Mouse (Mus musculus) urinary bladder, postnatal 25 days (tissue): ENCODE data around the gene Fbxw25.
A peak's percentile ranks its signal among the peaks of the same experiment; 100 is the strongest.
"Not testable (repeated sequence)": the region's sequence is repeated elsewhere in the genome, so short reads cannot be mapped to it uniquely, and the experiment has no call there.

Source experiments
- DNase-seq: peaks from one replicate; pipeline ENCODE4 v3.0.0; 2022; ENCODE audit warnings: low spot score

The Fbxw25 gene

GRCm38 (mm10) chr9:109664552-109664951 is at the start of gene Fbxw25:
Fbxw25 (minus strand) TSS chr9:109664652.
- not testable (repeated sequence) for DNase-seq

- DNase-seq: not testable (repeated sequence)
Measured at GRCm38 (mm10) chr9:109702600-109702999, 38.1 kb upstream of the Fbxw25 start, which contains the start of gene Fbxw18. Fbxw18 (minus strand) TSS chr9:109702700.

GRCm38 (mm10) chr9:109685299-109685698 is 20.8 kb upstream of the Fbxw25 start:
- peak; percentile 46 for DNase-seq

GRCm38 (mm10) chr9:109625957-109626356 is 38.5 kb downstream of the Fbxw25 start, which contains the start of gene Fbxw24:
Fbxw24 (minus strand) TSS chr9:109626057.
- not testable (repeated sequence) for DNase-seq

- peak; percentile 15 for DNase-seq
Measured at GRCm38 (mm10) chr9:109606837-109607236, 57.6 kb downstream of the Fbxw25 start.

GRCm38 (mm10) chr9:109602128-109602527 is 62.3 kb downstream of the Fbxw25 start:
- DNase-seq: not testable (repeated sequence)

GRCm38 (mm10) chr9:109597226-109597625 is 67.2 kb downstream of the Fbxw25 start:
- no peak for DNase-seq
